Mouse (Mus musculus): ENCODE data around the gene Prkcsh. TPM values are rescaled to one million over a fixed set of nuclear protein-coding genes. Genes with fewer than 3 reads are reported as not detected.

The Prkcsh gene
- polyA plus RNA-seq, 1 experiment, result 103 TPM

DNA sequence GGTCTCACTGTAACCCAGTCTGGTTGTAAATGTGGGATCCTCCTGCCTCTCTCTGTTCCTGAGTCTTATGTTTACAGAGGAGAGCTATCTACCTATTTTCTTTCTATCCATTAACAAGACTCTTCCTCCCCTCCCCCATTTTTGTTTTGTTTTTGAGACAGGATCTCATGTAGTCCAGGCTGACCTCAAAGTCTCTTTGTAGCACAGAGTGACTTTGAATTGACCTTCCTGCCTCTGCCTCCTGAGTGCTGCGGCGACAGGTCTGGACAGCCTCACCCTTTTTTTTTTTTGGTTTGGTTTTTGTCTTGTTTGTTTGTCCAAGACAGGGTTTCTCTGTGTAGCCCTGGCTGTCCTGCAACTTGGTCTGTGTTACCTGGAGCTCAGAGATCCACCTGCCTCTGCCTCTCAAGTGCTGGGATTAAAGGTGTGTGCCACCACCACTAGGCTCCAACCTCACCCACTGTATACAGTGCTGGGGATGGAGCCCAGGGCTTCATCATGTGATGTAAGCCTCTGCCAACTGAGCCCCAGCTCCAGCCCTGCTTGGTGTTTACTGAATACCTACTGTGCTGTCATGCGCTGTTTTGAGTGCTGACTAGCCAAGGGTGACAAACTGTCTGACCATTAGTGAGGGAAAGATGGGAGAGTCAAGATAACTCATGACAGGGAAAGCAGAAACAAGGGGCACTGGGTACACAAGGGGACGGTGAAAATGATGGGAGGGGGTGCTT lies 24.0 kb upstream of the Prkcsh start:
- TF ChIP-seq POLR2A (IDR thresholded peaks at IDR 0.05; ENCODE audit: extremely low read depth, insufficient read depth, low read length), result no peak
- no peak for TF ChIP-seq CTCF (IDR thresholded peaks at IDR 0.05; ENCODE audit: extremely low read depth, insufficient read depth, low read length)
- H3K4me3 ChIP-seq (ENCODE audit: insufficient read depth, low read length), result no peak overlapping the region
- H3K4me1 ChIP-seq (ENCODE audit: control insufficient read depth, insufficient read depth, low read length), result no peaks in the 10 kb centered on the region
- H3K27ac ChIP-seq (ENCODE audit: insufficient read depth, low read length), result no peak overlapping the region

DNA sequence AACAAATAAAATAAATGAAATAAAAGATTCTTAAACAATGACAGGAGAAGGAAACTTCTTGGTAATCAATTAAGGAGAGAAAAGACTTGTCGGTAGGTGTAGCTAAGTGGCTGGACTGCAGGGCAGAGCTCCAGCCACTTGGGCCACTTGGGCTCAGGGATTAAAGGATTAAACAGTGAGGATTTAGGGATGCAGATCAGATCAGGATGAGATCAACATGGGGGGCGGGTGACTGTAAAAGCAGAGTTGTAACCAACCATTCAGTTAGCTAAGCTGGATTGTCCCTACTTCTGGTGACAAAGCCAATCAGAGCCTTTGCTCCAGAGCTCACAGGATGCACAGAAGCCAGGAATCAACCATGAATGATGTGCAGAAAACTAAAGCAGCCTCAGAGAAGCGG lies 18.7 kb upstream of the Prkcsh start:
- H3K4me1 ChIP-seq (ENCODE audit: control insufficient read depth, insufficient read depth, low read length), result 0 out of 2 replicates have a peak, but pooled peaks cover 2% of the 10 kb centered on the region
- no peak overlapping the region for H3K4me3 ChIP-seq (ENCODE audit: insufficient read depth, low read length)
- no peak overlapping the region for H3K27ac ChIP-seq (ENCODE audit: insufficient read depth, low read length)
- TF ChIP-seq CTCF (IDR thresholded peaks at IDR 0.05; ENCODE audit: extremely low read depth, insufficient read depth, low read length), result no peak
- no peak for TF ChIP-seq POLR2A (IDR thresholded peaks at IDR 0.05; ENCODE audit: extremely low read depth, insufficient read depth, low read length)

DNA sequence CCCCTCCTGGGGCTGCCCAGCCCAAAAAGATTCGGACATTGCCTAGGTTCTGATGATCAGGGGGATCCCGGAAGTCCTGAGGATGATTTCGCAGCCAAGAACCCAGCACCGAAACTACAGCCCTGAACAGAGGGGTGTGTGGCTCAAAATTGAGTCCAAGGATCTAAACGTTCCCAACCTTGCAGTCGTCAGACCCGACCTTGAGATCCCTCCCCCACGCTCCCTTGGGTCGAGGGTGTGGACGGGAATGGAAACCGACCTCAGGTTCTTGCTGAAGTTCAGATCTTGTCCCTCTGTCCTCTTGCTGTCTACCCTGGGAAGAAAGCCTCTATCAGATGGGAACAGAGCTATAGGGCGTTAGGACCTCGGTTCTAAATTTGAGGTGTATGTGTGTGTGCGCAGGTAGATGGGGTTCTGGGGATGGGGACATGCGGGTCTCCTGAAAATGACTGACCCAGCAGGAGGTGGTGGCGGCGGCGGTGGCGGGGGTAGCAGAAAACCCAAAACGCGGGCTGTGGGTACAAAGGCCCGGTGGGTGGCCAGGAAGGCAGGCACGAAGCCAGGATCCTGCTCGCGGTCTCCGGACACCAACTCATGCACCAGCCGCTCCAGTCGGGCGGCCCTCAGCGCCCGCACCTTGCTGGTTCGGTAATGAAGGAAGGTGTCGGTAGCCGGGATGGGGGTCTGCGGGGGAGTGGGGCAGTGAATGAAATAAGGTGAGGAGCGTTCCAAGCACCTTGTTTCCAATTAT lies 14.8 kb upstream of the Prkcsh start:
- no peak for TF ChIP-seq POLR2A (IDR thresholded peaks at IDR 0.05; ENCODE audit: extremely low read depth, insufficient read depth, low read length)
- no peak for TF ChIP-seq CTCF (IDR thresholded peaks at IDR 0.05; ENCODE audit: extremely low read depth, insufficient read depth, low read length)
- Histone ChIP-seq H3K4me3 (ENCODE audit: insufficient read depth, low read length) (peak overlapping the region; percentile 33; the same call in 1 of the 2 replicates), H3K27ac (ENCODE audit: insufficient read depth, low read length) (no peak overlapping the region), H3K4me1 (ENCODE audit: control insufficient read depth, insufficient read depth, low read length) (0 out of 2 replicates have a peak, but pooled peaks cover 2% of the 10 kb centered on the region)

GRCm38 (mm10) chr9:21988421-21989101 lies 14.0 kb upstream of the Prkcsh start:
- Histone ChIP-seq H3K27ac (ENCODE audit: insufficient read depth, low read length) (no peak overlapping the region), H3K4me1 (ENCODE audit: control insufficient read depth, insufficient read depth, low read length) (0 out of 2 replicates have a peak, but pooled peaks cover 2% of the 10 kb centered on the region), H3K4me3 (ENCODE audit: insufficient read depth, low read length) (peak overlapping the region; percentile 33; the same call in 1 of the 2 replicates)
- TF ChIP-seq CTCF (IDR thresholded peaks at IDR 0.05; ENCODE audit: extremely low read depth, insufficient read depth, low read length) (no peak), POLR2A (IDR thresholded peaks at IDR 0.05; ENCODE audit: extremely low read depth, insufficient read depth, low read length) (no peak)

DNA sequence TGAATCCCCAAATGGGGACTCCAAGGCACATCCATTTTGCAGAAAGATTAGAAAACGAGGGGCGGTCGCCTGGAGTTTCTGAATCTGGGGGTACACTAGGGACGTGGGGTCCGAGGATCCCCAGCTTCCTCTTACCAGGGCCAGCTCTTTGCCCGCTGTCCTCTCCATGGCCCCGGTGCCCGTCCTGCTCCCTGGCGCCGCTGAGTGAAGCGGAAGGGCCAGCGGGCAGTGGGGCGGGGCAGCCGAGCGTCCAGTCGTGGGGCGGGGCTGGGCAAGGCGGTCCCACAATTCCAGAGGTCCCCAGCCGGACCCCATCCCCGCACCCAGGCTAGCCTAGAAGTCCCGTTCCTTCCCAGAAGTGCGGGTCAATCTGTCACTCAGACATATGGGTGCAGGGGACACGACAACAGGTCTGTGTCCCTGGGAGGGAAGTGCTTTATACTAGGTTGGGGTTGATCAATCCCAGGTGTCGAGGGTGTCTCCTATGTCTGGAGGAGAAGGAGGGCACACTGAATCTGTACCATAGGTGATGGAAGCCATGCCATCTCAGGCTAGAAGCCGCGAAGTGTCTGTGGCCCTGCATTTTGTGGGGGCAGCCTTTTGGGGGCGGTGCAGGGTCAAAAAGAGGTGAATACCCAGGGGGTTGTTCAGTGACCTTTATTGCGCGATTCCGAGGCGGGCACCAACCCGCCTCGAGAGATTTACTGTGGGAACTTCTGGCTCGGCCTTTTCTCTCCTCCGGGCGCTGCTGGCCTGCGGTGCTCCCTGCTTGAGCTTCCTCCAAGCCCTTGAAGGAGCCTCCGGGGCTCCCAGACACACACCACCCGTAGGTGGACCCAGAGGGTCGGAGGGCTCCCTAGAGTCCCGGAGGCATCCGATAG lies 13.1 kb upstream of the Prkcsh start, which contains the start of gene Rgl3:
Gene Rgl3, minus strand, starts transcription at position 217 of the 881 bp plus-strand sequence.
- no peak for TF ChIP-seq CTCF (IDR thresholded peaks at IDR 0.05; ENCODE audit: extremely low read depth, insufficient read depth, low read length)
- TF ChIP-seq POLR2A (IDR thresholded peaks at IDR 0.05; ENCODE audit: extremely low read depth, insufficient read depth, low read length), result no peak
- Histone ChIP-seq H3K4me3 (ENCODE audit: insufficient read depth, low read length) (peak within 1 kb of the TSS; percentile 33), H3K4me1 (ENCODE audit: control insufficient read depth, insufficient read depth, low read length) (0 out of 2 replicates have a peak, but pooled peaks cover 2% of the 10 kb centered on the region), H3K27ac (ENCODE audit: insufficient read depth, low read length) (no peak within 1 kb of the TSS)

DNA sequence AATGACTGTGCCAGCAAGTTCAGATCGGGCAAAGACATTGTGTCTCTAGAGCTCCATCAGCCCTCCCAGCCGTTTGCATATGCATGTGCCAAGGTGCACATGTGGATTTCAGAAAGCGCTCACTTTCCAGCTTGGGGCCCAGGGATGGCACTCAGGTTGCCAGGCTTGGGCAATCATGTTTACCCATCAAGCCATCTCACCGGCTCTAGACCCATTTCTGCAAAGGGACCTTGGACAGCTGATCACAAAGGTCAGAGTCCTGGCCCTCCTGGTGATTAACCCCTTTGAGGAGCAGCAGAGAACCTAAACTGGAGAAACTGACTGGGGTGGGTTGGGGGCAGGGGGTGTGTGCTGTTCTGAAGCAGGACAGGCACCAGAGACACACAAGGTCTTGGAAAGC lies 10.4 kb upstream of the Prkcsh start:
- TF ChIP-seq CTCF (IDR thresholded peaks at IDR 0.05; ENCODE audit: extremely low read depth, insufficient read depth, low read length) (no peak), POLR2A (IDR thresholded peaks at IDR 0.05; ENCODE audit: extremely low read depth, insufficient read depth, low read length) (no peak)
- no peak overlapping the region for H3K4me3 ChIP-seq (ENCODE audit: insufficient read depth, low read length)
- no peak overlapping the region for H3K27ac ChIP-seq (ENCODE audit: insufficient read depth, low read length)
- H3K4me1 ChIP-seq (ENCODE audit: control insufficient read depth, insufficient read depth, low read length), result 0 out of 2 replicates have a peak, but pooled peaks cover 2% of the 10 kb centered on the region

- Histone ChIP-seq H3K27ac (ENCODE audit: insufficient read depth, low read length) (no peak overlapping the region), H3K4me1 (ENCODE audit: control insufficient read depth, insufficient read depth, low read length) (no peaks in the 10 kb centered on the region), H3K4me3 (ENCODE audit: insufficient read depth, low read length) (no peak overlapping the region)
- no peak for TF ChIP-seq CTCF (IDR thresholded peaks at IDR 0.05; ENCODE audit: extremely low read depth, insufficient read depth, low read length)
- no peak for TF ChIP-seq POLR2A (IDR thresholded peaks at IDR 0.05; ENCODE audit: extremely low read depth, insufficient read depth, low read length)
Observed at GRCm38 (mm10) chr9:21996178-21996867, 6.3 kb upstream of the Prkcsh start.

- no peak for TF ChIP-seq CTCF (IDR thresholded peaks at IDR 0.05; ENCODE audit: extremely low read depth, insufficient read depth, low read length)
- TF ChIP-seq POLR2A (IDR thresholded peaks at IDR 0.05; ENCODE audit: extremely low read depth, insufficient read depth, low read length), result no peak
- no peak overlapping the region for H3K4me3 ChIP-seq (ENCODE audit: insufficient read depth, low read length)
- H3K27ac ChIP-seq (ENCODE audit: insufficient read depth, low read length), result no peak overlapping the region
- H3K4me1 ChIP-seq (ENCODE audit: control insufficient read depth, insufficient read depth, low read length), result peaks cover 6% of the 10 kb centered on the region
Observed at GRCm38 (mm10) chr9:22000296-22000695, 2.3 kb upstream of the Prkcsh start.

Measured in cortical plate, adult 2 months (tissue).